Mouse (Mus musculus): ENCODE data around the gene Rgs21. TPM values are rescaled to one million over a fixed set of nuclear protein-coding genes. Genes with fewer than 3 reads are reported as not detected.
A peak's percentile ranks its signal among the peaks of the same experiment; 100 is the strongest.

Rgs21 gene
- polyA plus RNA-seq, 2 experiments: not detected

- Histone ChIP-seq H3K27me3 (ENCODE audit: control insufficient read depth, insufficient read depth, low read length) (no peaks in the 10 kb centered on the region), H3K9me3 (ENCODE audit: control insufficient read depth, low read length) (no peaks in the 10 kb centered on the region), H3K27ac (replicated peaks; ENCODE audit: low read depth, low read length) (no peak overlapping the region), H3K4me2 (replicated peaks; ENCODE audit: low read depth, low read length, severe bottlenecking) (no peak overlapping the region), H3K4me3 (replicated peaks; ENCODE audit: low read length) (no peak overlapping the region), H3K36me3 (ENCODE audit: control insufficient read depth, insufficient read depth, low read length) (no peaks in the 10 kb centered on the region), H3K9ac (ENCODE audit: low read depth, low read length, severe bottlenecking) (no peak overlapping the region), H3K4me1 (ENCODE audit: control insufficient read depth, insufficient read depth, low read length) (no peaks in the 10 kb centered on the region)
- ATAC-seq (ENCODE audit: low FRiP score, low read depth) (no peak), DNase-seq (ENCODE audit: low spot score) (no peak)
- WGBS: 77% methylated on average over 4 of the region's 4 CpGs
- no peak for TF ChIP-seq POLR2A (IDR thresholded peaks at IDR 0.05; ENCODE audit: borderline replicate concordance, extremely low read depth, insufficient read depth, insufficient read length)
These were observed 22.3 kb downstream of the Rgs21 start for GRCm38 (mm10) chr1:144545142-144545541.

DNA sequence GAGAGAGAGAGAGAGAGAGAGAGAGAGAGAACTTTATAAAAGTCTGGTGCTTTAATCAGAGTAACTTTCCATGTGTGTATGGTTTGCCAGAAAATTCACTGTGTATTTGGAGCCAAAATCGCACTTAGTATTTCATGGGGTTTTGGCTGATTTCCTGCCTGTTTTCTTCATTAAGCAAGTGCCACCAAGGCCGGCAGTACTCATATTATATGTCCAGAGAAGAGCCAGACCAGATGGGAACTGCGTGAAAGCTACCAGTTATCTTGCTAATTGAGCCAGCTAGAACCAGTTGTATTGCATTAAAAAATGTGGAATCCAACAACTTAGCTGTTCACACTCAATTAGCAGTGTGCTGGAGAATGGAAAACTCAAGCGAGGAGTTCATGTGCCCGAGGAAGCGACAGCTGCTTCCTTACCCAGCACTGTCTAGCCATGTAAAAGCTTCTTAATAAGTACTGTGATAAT, 22.9 kb downstream of the Rgs21 start:
- Histone ChIP-seq H3K4me1 (ENCODE audit: control insufficient read depth, insufficient read depth, low read length) (no peaks in the 10 kb centered on the region), H3K27ac (replicated peaks; ENCODE audit: low read depth, low read length) (no peak overlapping the region), H3K4me3 (replicated peaks; ENCODE audit: low read length) (no peak overlapping the region), H3K4me2 (replicated peaks; ENCODE audit: low read depth, low read length, severe bottlenecking) (no peak overlapping the region), H3K9ac (ENCODE audit: low read depth, low read length, severe bottlenecking) (no peak overlapping the region), H3K36me3 (ENCODE audit: control insufficient read depth, insufficient read depth, low read length) (no peaks in the 10 kb centered on the region), H3K27me3 (ENCODE audit: control insufficient read depth, insufficient read depth, low read length) (no peaks in the 10 kb centered on the region), H3K9me3 (ENCODE audit: control insufficient read depth, low read length) (no peaks in the 10 kb centered on the region)
- TF ChIP-seq POLR2A (IDR thresholded peaks at IDR 0.05; ENCODE audit: borderline replicate concordance, extremely low read depth, insufficient read depth, insufficient read length): no peak
- ATAC-seq (ENCODE audit: low FRiP score, low read depth) (peak; percentile 75), DNase-seq (ENCODE audit: low spot score) (peak; percentile 77)
- WGBS: 46% methylated on average over 6 of the region's 6 CpGs

DNA sequence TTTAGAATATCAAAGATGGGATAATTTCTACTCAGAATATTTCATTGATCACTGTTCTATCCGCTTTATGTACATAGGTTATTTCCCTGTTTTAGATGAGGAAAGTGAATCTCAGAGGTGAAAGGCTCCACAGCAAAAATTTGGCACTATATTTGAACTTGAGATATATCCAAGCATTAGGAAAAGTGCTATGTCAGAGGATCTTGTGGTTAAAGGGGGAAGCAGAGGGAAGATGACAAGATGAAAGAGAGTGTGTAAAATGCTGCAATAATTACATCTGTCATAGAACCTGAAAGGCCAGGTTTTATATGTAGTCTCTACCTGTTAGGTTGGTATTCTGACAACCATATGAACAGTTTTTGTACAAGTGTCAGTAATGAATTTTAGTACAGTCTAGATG, 35.7 kb downstream of the Rgs21 start:
- DNase-seq (ENCODE audit: low spot score) (no peak), ATAC-seq (ENCODE audit: low FRiP score, low read depth) (no peak)
- Histone ChIP-seq H3K4me1 (ENCODE audit: control insufficient read depth, insufficient read depth, low read length) (no peaks in the 10 kb centered on the region), H3K9ac (ENCODE audit: low read depth, low read length, severe bottlenecking) (no peak overlapping the region), H3K27me3 (ENCODE audit: control insufficient read depth, insufficient read depth, low read length) (no peaks in the 10 kb centered on the region), H3K27ac (replicated peaks; ENCODE audit: low read depth, low read length) (no peak overlapping the region), H3K4me3 (replicated peaks; ENCODE audit: low read length) (no peak overlapping the region), H3K36me3 (ENCODE audit: control insufficient read depth, insufficient read depth, low read length) (no peaks in the 10 kb centered on the region), H3K9me3 (ENCODE audit: control insufficient read depth, low read length) (no peaks in the 10 kb centered on the region), H3K4me2 (replicated peaks; ENCODE audit: low read depth, low read length, severe bottlenecking) (no peak overlapping the region)
- no peak for TF ChIP-seq POLR2A (IDR thresholded peaks at IDR 0.05; ENCODE audit: borderline replicate concordance, extremely low read depth, insufficient read depth, insufficient read length)
- WGBS: 82% methylated on average over 1 of the region's 1 CpGs

DNA sequence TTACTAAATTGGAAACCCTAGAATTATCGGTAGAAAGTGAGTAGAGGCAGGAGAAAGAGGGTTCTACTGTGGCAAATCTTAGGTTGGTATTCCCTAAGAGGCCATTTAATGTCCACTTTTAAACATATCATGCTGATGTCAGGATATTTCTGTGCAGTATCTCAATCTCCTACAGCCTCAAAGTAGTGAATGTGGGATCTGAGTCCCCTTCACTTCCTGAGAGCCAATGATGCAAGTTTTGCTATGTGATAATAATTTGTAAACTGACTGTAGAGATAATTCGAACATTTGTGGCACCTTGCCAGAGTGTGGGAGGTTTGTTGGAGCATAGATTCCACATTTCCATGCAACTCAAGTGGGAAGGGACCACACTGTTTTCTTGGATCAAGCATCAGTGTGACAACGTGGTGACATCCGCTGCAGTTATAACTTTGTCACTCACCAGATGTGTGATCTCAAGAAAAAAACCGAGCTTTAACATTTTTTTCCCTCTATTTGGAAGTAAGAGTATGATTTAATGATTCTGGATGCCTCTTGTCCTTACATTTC, 49.5 kb downstream of the Rgs21 start:
- 79% methylated on average over 5 of the region's 5 CpGs for WGBS
- DNase-seq (ENCODE audit: low spot score) (no peak), ATAC-seq (ENCODE audit: low FRiP score, low read depth) (no peak)
- H3K4me3 ChIP-seq (replicated peaks; ENCODE audit: low read length): no peak overlapping the region
- TF ChIP-seq POLR2A (IDR thresholded peaks at IDR 0.05; ENCODE audit: borderline replicate concordance, extremely low read depth, insufficient read depth, insufficient read length): no peak
- no peaks in the 10 kb centered on the region for H3K4me1 ChIP-seq (ENCODE audit: control insufficient read depth, insufficient read depth, low read length)
- no peaks in the 10 kb centered on the region for H3K36me3 ChIP-seq (ENCODE audit: control insufficient read depth, insufficient read depth, low read length)
- no peak overlapping the region for H3K27ac ChIP-seq (replicated peaks; ENCODE audit: low read depth, low read length)
- no peak overlapping the region for H3K9ac ChIP-seq (ENCODE audit: low read depth, low read length, severe bottlenecking)
- H3K4me2 ChIP-seq (replicated peaks; ENCODE audit: low read depth, low read length, severe bottlenecking): no peak overlapping the region
- no peaks in the 10 kb centered on the region for H3K9me3 ChIP-seq (ENCODE audit: control insufficient read depth, low read length)
- H3K27me3 ChIP-seq (ENCODE audit: control insufficient read depth, insufficient read depth, low read length): no peaks in the 10 kb centered on the region

DNA sequence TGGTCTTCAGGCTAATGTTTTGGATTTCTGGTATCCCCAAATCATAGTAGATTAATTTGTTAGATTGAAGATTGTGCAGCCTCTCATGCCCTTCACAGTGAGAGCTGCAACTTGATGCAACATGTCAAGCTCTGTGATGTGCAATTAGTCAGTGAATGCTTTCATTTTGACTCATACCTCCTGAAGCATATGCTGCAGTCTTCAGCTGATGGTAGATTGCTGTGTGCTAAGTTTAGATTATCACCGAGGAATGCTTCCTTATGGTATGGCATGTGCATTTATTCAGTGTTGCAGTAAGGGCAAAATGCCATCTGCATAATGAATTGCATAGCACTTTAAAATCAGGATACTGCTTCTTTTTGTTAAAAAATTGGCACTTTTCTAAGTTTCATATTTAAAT, 65.2 kb downstream of the Rgs21 start:
- H3K4me1 ChIP-seq (ENCODE audit: control insufficient read depth, insufficient read depth, low read length): no peaks in the 10 kb centered on the region
- H3K4me2 ChIP-seq (replicated peaks; ENCODE audit: low read depth, low read length, severe bottlenecking): no peak overlapping the region
- H3K4me3 ChIP-seq (replicated peaks; ENCODE audit: low read length): no peak overlapping the region
- H3K36me3 ChIP-seq (ENCODE audit: control insufficient read depth, insufficient read depth, low read length): no peaks in the 10 kb centered on the region
- no peaks in the 10 kb centered on the region for H3K9me3 ChIP-seq (ENCODE audit: control insufficient read depth, low read length)
- H3K27me3 ChIP-seq (ENCODE audit: control insufficient read depth, insufficient read depth, low read length): no peaks in the 10 kb centered on the region
- DNase-seq (ENCODE audit: low spot score): no peak
- H3K9ac ChIP-seq (ENCODE audit: low read depth, low read length, severe bottlenecking): no peak overlapping the region
- WGBS: 68% methylated on average over 1 of the region's 1 CpGs
- H3K27ac ChIP-seq (replicated peaks; ENCODE audit: low read depth, low read length): no peak overlapping the region
- ATAC-seq (ENCODE audit: low FRiP score, low read depth): no peak
- TF ChIP-seq POLR2A (IDR thresholded peaks at IDR 0.05; ENCODE audit: borderline replicate concordance, extremely low read depth, insufficient read depth, insufficient read length): no peak

- Histone ChIP-seq H3K27ac (replicated peaks; ENCODE audit: low read depth, low read length) (no peak overlapping the region), H3K9me3 (ENCODE audit: control insufficient read depth, low read length) (no peaks in the 10 kb centered on the region), H3K27me3 (ENCODE audit: control insufficient read depth, insufficient read depth, low read length) (no peaks in the 10 kb centered on the region), H3K4me2 (replicated peaks; ENCODE audit: low read depth, low read length, severe bottlenecking) (no peak overlapping the region), H3K4me1 (ENCODE audit: control insufficient read depth, insufficient read depth, low read length) (no peaks in the 10 kb centered on the region), H3K36me3 (ENCODE audit: control insufficient read depth, insufficient read depth, low read length) (no peaks in the 10 kb centered on the region), H3K9ac (ENCODE audit: low read depth, low read length, severe bottlenecking) (no peak overlapping the region), H3K4me3 (replicated peaks; ENCODE audit: low read length) (no peak overlapping the region)
- ATAC-seq (ENCODE audit: low FRiP score, low read depth) (no peak), DNase-seq (ENCODE audit: low spot score) (no peak)
- 74% methylated on average over 4 of the region's 4 CpGs for WGBS
- TF ChIP-seq POLR2A (IDR thresholded peaks at IDR 0.05; ENCODE audit: borderline replicate concordance, extremely low read depth, insufficient read depth, insufficient read length): no peak
These were observed 67.0 kb downstream of the Rgs21 start for GRCm38 (mm10) chr1:144500423-144500822.

Data from limb, embryonic 14.5 days (tissue).